Mouse (Mus musculus): ENCODE data around the gene Heatr9. TPM values are rescaled to one million over a fixed set of nuclear protein-coding genes. Genes with fewer than 3 reads are reported as not detected.

The Heatr9 gene
- total and polyA plus RNA-seq, 3 experiments: not detected

GRCm38 (mm10) chr11:83495571-83495970 lies 26.4 kb downstream of the Heatr9 start:
- H3K79me2 ChIP-seq (replicated peaks; ENCODE audit: control insufficient read depth, extremely low read depth, insufficient read depth, poor library complexity, severe bottlenecking): peaks cover 45% of the 10 kb centered on the region
- H3K4me2 ChIP-seq (ENCODE audit: insufficient read depth, low read depth, poor library complexity, severe bottlenecking): no peak overlapping the region
- no peaks in the 10 kb centered on the region for H3K9me3 ChIP-seq (replicated peaks; ENCODE audit: low read length)
- H3K36me3 ChIP-seq (replicated peaks in 1 of 2; ENCODE audit: control insufficient read depth in 1 of 2, insufficient read depth in 1 of 2, low read length in 1 of 2): peaks cover 43 to 87% of the 10 kb centered on the region in 2 experiments
- TF ChIP-seq JUND (conservative IDR thresholded peaks at IDR 0.05; ENCODE audit: low read depth, low read length) (no peak), IRF4 (IDR thresholded peaks at IDR 0.05; ENCODE audit: low read depth, low read length) (no peak), TCF12 (IDR thresholded peaks at IDR 0.05; ENCODE audit: low read depth, low read length) (no peak), POLR2A (IDR thresholded peaks at IDR 0.05; ENCODE audit: low read depth, low read length) (no peak), MXI1 (IDR thresholded peaks at IDR 0.05; ENCODE audit: low read depth, low read length) (no peak), POLR2AphosphoS2 (IDR thresholded peaks at IDR 0.05; ENCODE audit: low read depth, low read length) (no peak; the same call in 1 of the 2 replicates), USF1 (IDR thresholded peaks at IDR 0.05; ENCODE audit: low read depth, low read length) (no peak), USF2 (conservative IDR thresholded peaks at IDR 0.05; ENCODE audit: low read depth, low read length) (no peak), RAD21 (IDR thresholded peaks at IDR 0.05; ENCODE audit: low read depth, low read length) (no peak), RCOR1 (conservative IDR thresholded peaks at IDR 0.05; ENCODE audit: low read depth, low read length) (no peak), MAFK (IDR thresholded peaks at IDR 0.05; ENCODE audit: insufficient replicate concordance, low read length) (no peak)
- H3K9ac ChIP-seq (ENCODE audit: insufficient read depth, low read depth): no peak overlapping the region
- H3K4me3 ChIP-seq (replicated peaks in 1 of 3; ENCODE audit: low read depth in 2 of 3, low read length in 2 of 3, poor library complexity in 1 of 3): no peak overlapping the region
- H3K27ac ChIP-seq (ENCODE audit: insufficient read depth, low read depth): peak overlapping the region; percentile 36
- no peak for DNase-seq (ENCODE audit: extremely low read depth)
- in situ Hi-C loops (cut with MboI; ENCODE audit: low pct_ligation_motif_present, low pct_unique_long_range_greater_than_20kb, low sequenced_read_pairs): no loop called here
- dilution Hi-C loops (cut with MboI; ENCODE audit: extremely low pct_ligation_motif_present, extremely low pct_unique_long_range_greater_than_20kb, low sequenced_read_pairs): no loop called here
- peaks cover 2 to 6% of the 10 kb centered on the region in 2 experiments; a peak in 3 of 4 replicates for H3K4me1 ChIP-seq (ENCODE audit: control insufficient read depth in 1 of 2, insufficient read depth in 2 of 2)
- no peaks in the 10 kb centered on the region for H3K27me3 ChIP-seq (replicated peaks)

GRCm38 (mm10) chr11:83491488-83491887 lies 30.5 kb downstream of the Heatr9 start:
- no peak for DNase-seq (ENCODE audit: extremely low read depth)
- no peak overlapping the region for H3K4me3 ChIP-seq (replicated peaks in 1 of 3; ENCODE audit: low read depth in 2 of 3, low read length in 2 of 3, poor library complexity in 1 of 3)
- peaks cover 45 to 90% of the 10 kb centered on the region in 2 experiments for H3K36me3 ChIP-seq (replicated peaks in 1 of 2; ENCODE audit: control insufficient read depth in 1 of 2, insufficient read depth in 1 of 2, low read length in 1 of 2)
- TF ChIP-seq SIN3A (IDR thresholded peaks at IDR 0.05; ENCODE audit: low read length) (no peak), MXI1 (IDR thresholded peaks at IDR 0.05; ENCODE audit: low read depth, low read length) (no peak), ELF1 (IDR thresholded peaks at IDR 0.05; ENCODE audit: low read depth, low read length) (no peak), ZNF384 (IDR thresholded peaks at IDR 0.05; ENCODE audit: low read depth, low read length) (no peak), SMC3 (IDR thresholded peaks at IDR 0.05; ENCODE audit: low read depth, low read length) (peak; percentile 24; the same call in 1 of the 2 replicates), CTCF (conservative IDR thresholded peaks at IDR 0.05 in 1 of 2, IDR thresholded peaks at IDR 0.05 in 1 of 2; ENCODE audit: low read depth in 2 of 2, low read length in 2 of 2) (peak; percentile 20 to 57; a peak in 2 of 4 replicates), RAD21 (IDR thresholded peaks at IDR 0.05; ENCODE audit: low read depth, low read length) (peak; percentile 22)
- H3K9ac ChIP-seq (ENCODE audit: insufficient read depth, low read depth): no peak overlapping the region
- no peak overlapping the region for H3K4me2 ChIP-seq (ENCODE audit: insufficient read depth, low read depth, poor library complexity, severe bottlenecking)
- no peaks in the 10 kb centered on the region for H3K9me3 ChIP-seq (replicated peaks; ENCODE audit: low read length)
- H3K4me1 ChIP-seq (ENCODE audit: control insufficient read depth in 1 of 2, insufficient read depth in 2 of 2): peaks cover 2 to 6% of the 10 kb centered on the region in 2 experiments; a peak in 3 of 4 replicates
- dilution Hi-C loops (cut with MboI; ENCODE audit: extremely low pct_ligation_motif_present, extremely low pct_unique_long_range_greater_than_20kb, low sequenced_read_pairs): no loop called here
- in situ Hi-C loops (cut with MboI; ENCODE audit: low pct_ligation_motif_present, low pct_unique_long_range_greater_than_20kb, low sequenced_read_pairs): no loop called here
- H3K79me2 ChIP-seq (replicated peaks; ENCODE audit: control insufficient read depth, extremely low read depth, insufficient read depth, poor library complexity, severe bottlenecking): peaks cover 54% of the 10 kb centered on the region
- H3K27me3 ChIP-seq (replicated peaks): no peaks in the 10 kb centered on the region
- H3K27ac ChIP-seq (ENCODE audit: insufficient read depth, low read depth): no peak overlapping the region

Measured in CH12.LX (cell line).